13 mouse cellular contexts compared by ENCODE assay signal in genomic region chr8:60634921-60635320, GRCm38 (mm10).
"Had no signal": no experiment of that assay in that cellular context is flagged by ENCODE, and none has a peak within 500 bp of the region (broad histone marks: within the 10 kb centered on the region; RNA-seq: fewer than 3 reads in every experiment).

No protein-coding gene starts in this region.

- ATAC-seq: intestine, postnatal 0 days; liver, embryonic 12.5 days had no signal

- H3K9me3 ChIP-seq: kidney, embryonic 15.5 days; limb, embryonic 15.5 days; liver, embryonic 12.5 days; midbrain, embryonic 10.5 days had no signal

- H3K4me3 ChIP-seq: limb, embryonic 15.5 days; liver, embryonic 12.5 days; midbrain, embryonic 10.5 days had no signal

- H3K4me2 ChIP-seq: limb, embryonic 15.5 days; liver, embryonic 12.5 days had no signal

- DNase-seq: kidney, postnatal 14 days; layer of hippocampus, adult 9-11 months; layer of hippocampus, postnatal 36 days; lung, embryonic 14.5 days; lung, postnatal 14 days; midbrain, embryonic 14.5 days; right cerebral cortex, postnatal 14 days; thymus, postnatal 4 days had no signal

- H3K27ac ChIP-seq: kidney, embryonic 15.5 days; limb, embryonic 15.5 days; liver, embryonic 12.5 days; midbrain, embryonic 10.5 days had no signal

- H3K9ac ChIP-seq: kidney, embryonic 15.5 days; limb, embryonic 15.5 days; liver, embryonic 12.5 days; lung, embryonic 14.5 days had no signal

- H3K36me3 ChIP-seq: kidney, embryonic 15.5 days; limb, embryonic 15.5 days; liver, embryonic 12.5 days; midbrain, embryonic 10.5 days had no signal
